Mouse (Mus musculus): Measurements from ENCODE around the gene Agpat2.

The Agpat2 gene

DNA sequence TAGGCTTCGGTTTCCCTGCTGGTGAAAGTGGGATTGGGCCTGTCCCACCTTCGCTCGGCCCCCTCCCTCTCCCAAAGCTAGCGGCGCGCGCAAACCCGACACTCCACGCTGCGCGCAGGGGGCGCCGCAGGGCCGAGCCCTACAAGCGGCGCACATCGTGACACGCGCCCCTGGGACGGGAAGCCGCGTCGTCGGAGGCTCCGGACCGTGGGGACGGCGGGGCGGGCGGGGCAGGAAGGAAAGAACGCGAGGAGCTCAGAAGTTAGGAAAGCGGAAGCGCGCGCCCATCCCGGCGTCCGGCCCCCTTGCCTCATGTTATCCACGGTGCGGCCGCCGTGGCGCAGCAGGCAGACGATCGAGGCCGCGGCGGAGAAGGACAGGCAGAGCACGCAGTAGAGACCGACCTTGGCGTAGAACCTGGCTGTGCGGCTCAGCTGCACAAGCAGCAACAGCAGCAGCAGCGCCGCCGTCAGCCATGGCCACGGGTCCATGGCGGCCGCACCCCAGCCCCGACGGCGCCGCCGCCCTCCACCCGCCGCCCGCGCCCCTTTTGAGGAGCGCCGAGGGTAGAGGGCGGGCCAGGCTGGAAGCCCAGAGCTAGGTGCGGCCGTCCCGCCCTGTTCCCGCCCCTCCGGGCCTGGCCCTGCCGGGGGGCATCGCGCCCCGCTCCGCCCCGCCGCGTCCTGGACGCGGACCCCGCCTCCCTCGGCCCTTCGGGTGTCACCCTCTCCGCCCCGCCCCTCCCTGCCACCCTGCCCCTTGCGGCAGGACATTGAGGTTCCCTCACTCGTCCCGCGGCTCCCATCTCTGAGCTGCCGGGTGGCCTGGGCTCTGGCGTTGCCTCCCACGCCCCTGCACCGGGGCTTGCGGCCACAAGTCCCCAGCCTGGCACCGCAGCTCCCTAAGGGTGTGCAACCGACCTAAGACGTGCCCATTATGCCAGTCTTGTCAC lies at the start of gene Agpat2:
Gene Agpat2, minus strand, starts transcription at position 698 of the 952 bp plus-strand sequence.
- DNase-seq: peak; percentile 77 to 80

DNA sequence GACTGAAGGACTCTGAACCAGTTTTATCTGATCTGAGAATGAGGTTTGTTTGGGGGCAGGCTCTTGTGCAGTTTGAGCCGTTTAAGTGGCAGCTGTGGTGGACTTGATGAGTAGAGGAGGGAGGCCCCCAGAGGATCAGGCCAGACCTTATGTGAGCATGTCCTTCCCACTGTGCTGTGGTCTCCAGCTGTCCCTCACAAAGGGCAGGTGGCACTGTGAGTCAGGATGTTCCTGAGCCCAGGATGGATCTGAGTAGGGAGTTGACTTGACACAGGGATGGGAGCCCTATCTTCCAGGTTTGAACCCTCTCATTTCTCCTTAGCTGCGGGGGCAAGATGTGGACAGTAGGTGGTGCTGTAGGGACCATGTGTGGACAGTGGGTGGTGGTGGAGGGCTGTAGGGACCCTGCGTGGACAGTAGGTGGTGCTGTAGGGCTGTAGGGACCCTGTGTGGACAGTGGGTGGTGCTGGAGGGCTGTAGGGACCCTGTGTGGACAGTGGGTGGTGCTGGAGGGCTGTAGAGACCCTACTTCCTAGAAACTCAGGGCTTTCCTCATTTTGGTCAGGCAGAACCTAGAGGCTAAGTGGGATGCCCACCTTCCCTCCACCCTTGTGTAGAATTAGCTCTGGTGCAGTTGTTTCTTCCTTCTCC lies 42.6 kb upstream of the Agpat2 start:
- DNase-seq: peak; percentile 60 to 64

DNA sequence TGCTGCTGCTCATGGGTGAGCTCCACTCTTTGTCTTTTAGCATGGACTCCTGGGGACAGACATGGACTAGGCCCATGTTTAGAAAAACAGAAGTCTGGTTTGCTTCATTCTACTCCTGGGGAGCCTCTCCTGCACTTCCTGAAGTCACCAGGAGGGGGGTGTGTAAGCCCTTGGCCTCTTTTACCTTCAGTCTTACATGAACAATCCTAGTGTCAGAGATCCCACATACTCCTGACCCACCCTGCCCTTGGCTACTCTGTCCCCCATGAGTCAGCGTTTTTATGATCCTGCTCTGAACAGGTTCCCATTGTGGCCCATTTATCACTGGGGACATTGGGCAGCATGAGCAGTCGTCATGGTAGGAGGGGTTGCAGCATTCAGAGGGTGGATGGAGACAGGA lies 39.7 kb upstream of the Agpat2 start:
- peak in 1 of 2 experiments; percentile 54 for DNase-seq

DNA sequence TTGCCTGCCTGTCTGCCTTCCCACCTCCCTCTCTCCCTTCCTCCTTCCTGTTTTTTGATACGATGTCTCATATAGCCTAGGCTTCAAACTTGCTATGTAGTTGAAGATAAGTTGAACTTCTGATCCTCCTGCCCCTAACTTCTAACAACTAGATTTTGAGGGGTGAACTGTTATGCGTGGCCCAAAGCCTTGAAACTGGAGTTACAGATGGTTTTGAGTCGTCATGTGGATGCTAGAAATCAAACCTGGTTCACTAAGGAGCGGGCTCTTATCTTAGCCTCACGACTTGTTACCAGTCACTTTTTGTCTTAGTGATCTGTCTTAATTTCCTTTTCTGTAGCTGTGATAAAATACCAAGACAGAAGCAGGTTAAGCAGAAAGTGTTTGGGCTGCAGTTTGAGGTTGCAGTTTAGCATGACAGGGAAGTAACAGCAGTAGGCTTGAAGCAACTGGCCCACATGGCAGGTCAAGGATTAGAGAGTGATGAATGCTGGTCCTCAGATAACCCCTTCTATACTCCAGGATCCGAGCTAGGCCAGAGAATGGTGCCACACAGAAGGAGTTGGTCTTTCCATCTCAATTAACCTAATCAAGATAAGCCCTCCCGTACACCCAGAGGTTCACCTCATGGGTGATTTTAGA lies 36.9 kb upstream of the Agpat2 start:
- DNase-seq: no peak

DNA sequence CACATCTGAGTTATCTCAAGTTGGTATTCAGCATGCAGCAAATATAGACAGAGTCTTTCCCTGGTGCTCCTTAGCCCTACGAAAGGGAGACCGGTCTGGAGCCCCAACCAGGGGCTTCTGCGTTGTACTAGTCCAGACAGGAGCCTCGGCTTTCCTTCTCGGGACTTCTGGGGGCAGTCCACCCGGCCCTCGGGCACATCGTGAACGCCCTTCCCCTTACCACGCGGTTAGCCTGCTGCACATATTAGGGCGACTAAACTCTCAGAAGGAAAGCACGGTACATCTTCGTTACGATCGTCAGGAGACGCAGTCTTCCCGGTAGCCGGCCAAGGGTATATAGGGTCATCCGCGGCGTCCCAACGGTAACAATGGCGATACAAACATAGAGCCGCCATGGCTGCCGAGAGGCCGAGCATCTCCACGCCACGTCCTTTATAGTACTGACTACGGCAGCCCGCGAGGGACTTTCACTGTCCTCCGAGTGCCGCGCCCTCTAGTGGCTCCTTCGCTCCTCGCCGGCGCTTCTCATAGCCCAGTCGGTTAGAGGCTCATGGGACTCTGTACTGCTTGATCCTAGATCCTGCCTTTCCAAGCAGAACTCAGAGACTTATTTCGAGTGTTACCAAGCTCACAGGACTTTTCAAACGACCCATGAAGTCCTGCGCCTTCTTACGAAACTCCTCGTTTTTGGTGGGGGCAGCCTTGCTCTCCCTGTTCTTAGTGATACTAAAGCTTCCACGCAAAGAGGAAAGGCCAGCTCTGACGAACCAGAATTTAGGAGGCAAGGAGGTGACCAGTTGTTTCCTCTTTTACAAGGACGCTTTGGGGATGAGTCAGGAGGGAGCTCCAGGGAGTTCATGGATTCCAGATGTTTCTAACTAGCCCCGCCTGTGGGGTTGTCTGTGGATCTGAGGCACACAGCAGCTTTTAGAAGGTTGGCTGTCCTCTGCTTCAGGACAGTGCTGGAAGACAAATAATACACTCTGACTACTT lies 35.9 kb upstream of the Agpat2 start:
- peak; percentile 86 to 98 for DNase-seq

DNA sequence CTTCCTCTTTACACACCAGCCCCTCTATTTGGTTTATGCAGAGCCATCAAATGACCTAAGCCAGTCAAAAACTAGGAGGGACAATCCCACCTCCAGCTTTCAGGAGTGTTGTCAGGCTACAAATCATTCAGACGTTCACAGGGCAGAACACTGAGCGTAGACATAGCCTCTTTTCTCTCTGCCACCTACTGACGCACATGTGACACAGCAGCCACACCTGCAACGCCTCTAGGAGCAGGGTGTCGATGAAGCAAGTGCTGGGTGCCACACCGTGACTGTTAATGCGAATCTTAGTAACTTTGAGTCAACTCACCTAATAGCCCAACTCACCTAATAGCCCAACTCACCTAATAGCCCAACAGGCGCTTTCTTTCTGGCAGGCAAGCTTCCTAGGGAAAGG lies 34.9 kb upstream of the Agpat2 start:
- DNase-seq: peak; percentile 41 to 44

DNA sequence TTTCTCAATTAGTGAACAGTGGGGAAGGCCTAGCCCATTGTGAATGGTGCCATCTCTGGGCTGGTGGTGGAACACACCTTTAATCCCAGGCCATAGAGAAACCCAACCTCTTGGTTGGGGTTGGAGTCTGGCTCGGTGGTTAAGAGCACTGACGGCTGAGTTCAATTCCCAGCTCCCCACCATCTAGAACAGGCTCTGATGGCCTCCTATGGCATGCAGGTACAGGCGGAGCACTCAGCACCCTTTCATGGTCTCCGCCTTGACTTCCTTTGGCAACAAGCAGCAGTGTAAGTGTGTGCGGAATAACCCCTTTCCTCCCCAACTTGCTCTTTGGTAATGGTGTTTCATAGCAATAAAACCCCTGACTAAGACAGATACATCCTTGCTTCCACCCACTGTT lies 34.4 kb upstream of the Agpat2 start:
- no peak for DNase-seq

DNA sequence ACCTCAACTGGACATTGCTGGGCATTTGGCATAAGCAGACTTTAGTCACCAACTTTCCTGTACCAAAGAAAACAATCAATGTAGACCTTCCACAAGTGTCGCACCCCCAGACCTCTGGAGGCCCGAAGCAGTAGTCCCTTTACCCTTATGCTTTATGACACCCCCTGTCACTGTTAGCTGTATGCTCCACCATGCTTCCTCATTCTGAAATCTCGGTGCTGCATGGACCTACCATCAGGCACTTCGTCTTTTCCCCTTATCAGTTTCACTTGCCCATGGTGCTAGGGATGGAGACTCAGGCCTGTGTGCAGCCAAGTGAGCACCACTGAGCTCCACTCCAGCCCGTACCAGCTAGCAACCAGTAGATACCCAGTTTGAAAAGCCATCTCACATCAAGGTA lies 33.8 kb upstream of the Agpat2 start:
- no peak for DNase-seq

DNA sequence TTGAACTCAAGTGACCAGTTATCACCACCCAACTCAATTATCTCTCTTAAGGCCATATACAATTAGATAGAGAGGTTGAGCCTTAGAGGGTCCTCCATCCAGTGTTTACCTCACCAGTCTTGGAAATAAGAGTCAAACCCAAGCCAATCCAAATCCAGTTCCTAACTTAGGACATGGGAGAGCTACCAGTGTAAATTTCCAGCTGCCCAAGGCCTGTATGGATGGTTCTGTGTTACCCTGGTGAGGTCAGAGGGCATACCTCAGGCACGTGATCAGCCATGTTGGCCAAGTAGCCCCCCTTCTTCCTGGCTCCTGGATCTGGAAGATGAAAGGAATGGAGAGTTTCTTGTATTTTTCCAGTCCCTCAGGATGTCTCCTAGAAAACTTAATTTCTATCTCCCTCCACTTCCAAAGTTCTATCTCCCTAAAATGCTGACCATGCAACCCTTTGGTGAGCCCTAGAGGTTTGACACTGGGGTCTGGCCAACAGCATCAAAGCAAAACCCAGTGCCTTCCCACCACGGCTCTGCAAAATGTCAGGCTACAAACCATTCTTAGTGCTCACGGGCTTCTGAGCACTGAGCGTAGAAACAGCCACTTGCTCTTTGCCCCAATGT lies 33.2 kb upstream of the Agpat2 start:
- DNase-seq: no peak

DNA sequence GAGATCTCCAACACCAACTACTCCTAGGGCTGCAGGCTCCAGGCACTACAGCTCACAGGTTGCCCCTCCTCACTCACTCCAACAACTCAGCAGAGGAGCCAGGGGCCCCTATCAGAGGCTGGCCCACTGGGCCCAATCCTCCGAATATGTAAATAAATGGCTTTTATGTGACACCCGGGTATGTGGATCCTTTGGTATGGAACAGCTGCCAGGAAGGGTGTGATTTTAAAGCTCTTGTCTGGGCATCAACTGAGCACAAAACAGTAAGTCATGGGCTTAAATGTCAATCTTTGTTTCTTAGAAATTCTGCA lies 32.1 kb upstream of the Agpat2 start:
- DNase-seq: no peak

DNA sequence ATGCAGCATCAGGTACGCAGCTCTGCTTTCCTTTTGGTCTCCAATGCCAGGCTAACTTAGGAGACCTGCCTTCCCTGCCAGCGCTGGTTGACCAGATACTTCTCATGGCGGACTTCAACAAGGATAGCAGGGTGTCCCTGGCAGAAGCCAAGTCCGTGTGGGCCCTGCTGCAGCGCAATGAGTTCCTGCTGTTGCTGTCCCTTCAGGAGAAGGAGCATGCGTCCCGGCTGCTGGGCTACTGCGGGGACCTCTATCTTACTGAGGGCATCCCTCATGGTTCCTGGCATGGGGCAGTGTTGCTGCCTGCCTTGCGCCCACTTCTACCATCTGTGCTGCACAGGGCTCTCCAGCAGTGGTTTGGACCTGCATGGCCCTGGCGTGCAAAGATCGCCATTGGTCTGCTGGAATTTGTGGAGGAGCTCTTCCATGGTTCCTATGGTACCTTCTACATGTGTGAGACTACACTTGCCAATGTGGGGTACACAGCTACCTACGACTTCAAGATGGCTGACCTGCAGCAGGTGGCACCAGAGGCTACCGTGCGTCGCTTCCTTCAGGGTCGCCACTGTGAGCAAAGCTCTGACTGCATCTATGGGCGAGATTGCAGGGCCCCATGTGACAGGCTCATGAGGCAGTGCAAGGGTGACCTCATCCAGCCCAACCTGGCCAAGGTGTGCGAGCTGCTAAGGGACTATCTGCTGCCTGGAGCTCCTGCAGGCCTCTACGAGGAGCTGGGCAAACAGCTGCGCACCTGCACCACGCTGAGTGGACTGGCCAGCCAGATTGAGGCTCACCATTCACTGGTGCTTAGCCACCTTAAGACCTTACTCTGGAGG lies 31.5 kb upstream of the Agpat2 start:
- no peak for DNase-seq

DNA sequence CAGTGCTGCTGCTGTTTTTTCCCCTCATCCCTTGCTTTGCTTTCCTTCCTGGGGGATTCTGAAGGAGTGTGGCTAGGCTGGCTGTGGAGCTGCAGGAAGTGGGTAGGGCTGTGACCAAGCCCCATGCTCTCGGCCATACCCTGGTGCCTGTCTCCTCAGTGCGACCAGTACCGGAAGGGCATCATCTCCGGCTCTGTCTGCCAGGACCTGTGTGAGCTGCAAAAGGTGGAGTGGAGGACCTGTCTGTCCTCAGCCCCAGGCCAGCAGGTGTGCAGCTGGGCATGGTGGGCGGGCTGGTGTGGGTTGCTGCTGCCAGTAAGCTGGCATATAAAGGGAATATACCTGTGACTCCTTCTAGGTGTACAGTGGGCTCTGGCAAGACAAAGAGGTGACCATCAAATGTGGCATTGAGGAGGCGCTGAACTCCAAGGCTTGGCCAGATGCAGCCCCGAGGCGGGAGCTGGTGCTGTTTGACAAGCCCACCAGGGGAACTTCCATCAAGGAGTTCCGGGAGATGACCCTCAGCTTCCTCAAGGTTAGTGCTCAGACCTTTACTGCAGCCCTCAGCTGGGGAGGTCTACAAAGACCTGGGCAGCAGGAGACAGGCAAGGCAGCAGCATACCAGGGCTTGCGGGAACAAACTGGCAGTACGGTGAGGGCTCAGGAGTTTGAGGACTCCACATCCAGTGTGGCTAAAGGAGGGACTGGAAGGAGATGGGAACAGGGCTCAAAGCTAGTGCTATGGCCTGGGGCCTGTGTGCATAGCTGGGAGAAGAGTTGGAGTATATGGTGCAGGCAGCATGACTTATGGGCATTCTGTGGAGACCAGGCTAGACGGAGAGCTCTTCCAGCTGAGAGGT lies 30.6 kb upstream of the Agpat2 start:
- DNase-seq: no peak

DNA sequence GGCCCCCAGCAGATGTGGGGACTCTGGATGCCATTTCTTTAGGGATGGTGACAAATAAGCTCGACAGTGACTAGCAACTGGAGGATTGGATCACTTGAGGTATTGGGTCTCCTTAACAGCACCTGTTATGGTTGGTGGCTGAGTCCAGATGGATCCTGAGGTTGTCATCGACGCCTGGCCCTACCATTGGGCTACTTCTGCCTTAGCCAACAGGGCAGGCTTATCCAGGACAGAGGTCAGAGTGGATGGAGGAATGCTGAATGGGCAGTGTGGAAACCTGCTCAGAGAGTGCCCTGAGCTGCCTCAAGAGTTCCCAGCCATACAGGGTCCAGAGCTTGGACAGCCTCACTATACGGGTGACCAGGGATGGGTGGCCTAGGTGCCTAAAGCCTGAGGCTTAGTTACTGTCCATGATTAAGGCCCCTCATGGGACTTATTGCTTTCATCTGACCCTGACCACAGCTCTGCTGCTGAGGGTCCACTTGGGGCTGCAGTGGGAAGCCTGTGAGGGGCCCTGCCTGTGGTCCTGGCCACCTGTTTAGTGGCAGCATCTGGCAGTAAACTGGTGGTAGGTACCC lies 29.8 kb upstream of the Agpat2 start:
- DNase-seq: no peak

DNA sequence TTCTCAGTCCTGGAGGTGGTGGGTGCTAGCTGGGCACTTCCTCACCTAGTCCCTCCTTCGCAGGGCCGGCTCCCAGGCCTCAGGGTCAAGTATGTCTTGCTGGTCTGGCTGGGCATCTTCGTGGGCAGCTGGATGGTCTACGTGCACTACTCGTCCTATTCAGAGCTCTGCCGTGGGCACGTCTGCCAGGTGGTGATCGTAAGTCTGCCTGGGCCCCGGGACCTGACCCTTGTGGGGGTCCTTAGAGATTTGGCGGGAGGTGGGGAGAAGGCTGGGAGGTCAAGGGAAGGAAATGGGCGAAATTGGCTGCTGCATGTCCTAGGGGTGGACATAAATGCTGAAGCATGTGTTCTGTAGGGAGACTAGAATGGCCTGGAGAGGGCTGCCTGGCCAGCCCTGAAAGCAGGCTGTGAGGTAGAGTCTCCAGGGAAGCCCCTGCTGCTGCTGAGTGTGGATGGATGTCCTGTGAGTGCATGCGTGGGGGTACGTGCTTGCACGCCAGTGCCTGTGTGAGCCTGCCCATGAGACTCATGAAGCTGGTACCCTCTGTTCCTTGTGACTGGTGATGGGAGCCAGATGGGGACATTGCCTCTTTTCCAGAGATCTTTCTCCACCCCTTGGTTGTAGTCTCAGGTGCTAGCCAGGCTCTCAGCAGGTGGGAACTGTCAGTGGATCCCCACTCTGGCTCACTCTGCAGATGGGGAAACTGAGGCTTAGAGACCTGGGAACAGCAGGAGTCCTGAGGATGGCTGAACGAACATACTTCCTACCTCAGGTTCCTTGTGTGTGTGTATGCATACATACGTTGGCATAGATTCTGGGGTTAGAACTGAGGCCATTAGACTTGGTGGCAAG lies 28.6 kb upstream of the Agpat2 start:
- no peak for DNase-seq

DNA sequence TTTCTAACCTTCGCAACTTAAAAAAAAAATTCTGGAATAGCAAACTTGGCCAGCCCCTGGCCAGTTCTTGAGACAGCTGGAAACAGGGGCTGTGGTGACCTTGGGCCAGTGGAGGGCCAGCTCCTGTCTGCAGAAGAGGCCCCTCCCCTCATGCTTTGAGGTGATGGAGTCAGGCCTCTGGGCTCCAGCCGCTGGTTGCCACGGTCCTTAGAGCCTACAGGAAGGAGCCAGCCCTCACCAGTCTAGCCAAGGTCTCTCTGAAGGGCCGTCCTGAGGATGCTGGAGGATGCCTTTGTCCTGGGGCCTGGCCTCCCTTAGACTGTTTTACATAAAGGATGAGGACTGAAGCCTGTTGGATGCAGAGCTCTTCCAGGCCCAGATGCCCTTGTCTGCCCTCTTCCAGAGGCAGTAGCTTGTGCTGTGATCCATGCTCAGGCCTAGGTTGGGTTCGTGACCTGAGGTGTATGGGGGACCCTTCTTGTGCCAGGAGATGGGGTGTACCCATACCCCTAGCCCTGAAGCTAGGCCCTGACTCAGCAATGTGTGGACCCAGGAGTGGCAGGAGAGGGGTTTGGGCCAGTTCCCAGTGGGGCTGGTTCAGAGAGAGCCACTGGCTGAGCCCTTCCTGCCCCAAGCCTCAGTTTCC lies 24.7 kb upstream of the Agpat2 start:
- no peak for DNase-seq

DNA sequence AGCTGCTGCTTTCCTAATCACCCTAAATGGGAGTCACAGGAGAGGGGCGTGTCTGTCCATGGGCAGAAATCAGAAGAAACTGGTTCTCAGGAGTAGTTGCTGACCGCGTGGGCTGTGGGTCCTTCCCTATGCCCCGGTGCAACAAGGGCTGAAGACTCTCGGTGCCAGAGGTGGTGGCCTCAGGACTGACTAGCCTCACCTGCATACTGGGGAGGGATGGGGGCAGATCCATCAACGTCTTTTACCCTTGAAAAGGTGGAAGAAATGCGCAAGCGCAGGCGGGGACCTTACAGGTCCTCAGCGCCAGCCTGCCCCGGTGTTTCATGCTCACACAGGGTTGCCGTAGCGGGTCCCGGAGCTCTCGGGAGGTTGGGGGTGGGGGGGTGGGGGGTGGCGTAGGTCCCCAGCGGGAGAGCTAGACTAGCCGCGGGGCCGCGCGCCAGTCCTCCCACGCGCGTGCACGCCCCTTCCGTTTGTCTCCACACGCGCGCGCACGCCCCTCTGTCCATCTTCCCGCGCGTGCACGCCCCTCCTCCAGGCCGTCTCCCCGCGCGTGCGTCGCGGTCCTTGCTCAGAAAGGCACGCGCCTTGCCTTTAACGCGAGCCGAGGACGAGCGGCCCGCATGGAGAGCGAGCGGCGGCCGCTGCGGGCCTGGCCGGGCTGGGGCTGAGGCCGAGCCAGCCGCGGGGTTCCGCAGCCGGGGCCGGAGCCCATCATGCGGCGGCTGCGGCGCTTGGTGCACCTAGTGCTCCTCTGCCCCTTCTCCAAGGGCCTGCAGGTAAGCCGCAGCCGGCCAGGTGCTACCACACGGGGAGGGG lies 23.9 kb upstream of the Agpat2 start, which contains the start of gene Fam69b:
Gene Fam69b, plus strand, starts transcription at position 537 of the 819 bp plus-strand sequence.
- DNase-seq: peak; percentile 37 to 69

DNA sequence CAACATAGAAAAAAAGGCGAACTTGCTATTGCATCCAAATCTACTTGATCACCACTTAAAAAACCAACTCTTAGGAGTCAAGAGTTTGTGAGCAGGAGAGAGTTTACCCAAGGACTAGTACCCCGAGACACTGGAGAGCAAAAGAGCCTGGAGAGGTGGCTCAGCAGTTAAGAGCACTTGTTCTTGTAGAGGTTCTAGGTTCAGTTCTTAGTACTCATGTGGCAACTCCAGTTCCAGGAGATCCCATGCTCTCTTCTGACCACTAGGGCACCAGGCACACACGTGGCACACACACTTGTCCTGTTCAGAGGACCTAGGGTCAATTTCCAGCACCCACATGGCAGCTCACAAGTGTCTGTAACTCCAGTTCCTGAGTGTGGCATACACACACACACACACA lies 21.9 kb upstream of the Agpat2 start:
- no peak for DNase-seq
